Mouse (Mus musculus): ENCODE data around the gene Zfp704.

- TF ChIP-seq CTCF (conservative IDR thresholded peaks at IDR 0.05; ENCODE audit: low read length) (no peak), POU5F1 (IDR thresholded peaks at IDR 0.05; ENCODE audit: borderline replicate concordance, low read length) (peak; percentile 57; the same call in 1 of the 2 replicates)
Observed at GRCm38 (mm10) chr3:9524429-9524828, 85.5 kb downstream of the Zfp704 start.
